Mouse (Mus musculus) thymus, postnatal 4 days (tissue): ENCODE measurements around the gene Scmh1.

Source experiments
- DNase-seq: peaks from one replicate; pipeline ENCODE4 v3.0.0; 2021

The Scmh1 gene

GRCm38 (mm10) chr4:120556592-120556991 is 151.5 kb downstream of the Scmh1 start:
- DNase-seq: no peak

GRCm38 (mm10) chr4:120565726-120566125 is 160.6 kb downstream of the Scmh1 start:
- DNase-seq: no peak

GRCm38 (mm10) chr4:120568005-120568404 is 162.9 kb downstream of the Scmh1 start:
- no peak for DNase-seq

- DNase-seq: no peak
Observed at GRCm38 (mm10) chr4:120569025-120569424, 163.9 kb downstream of the Scmh1 start.

- peak; percentile 96 for DNase-seq
Observed at GRCm38 (mm10) chr4:120569486-120570437, 164.7 kb downstream of the Scmh1 start, which contains the start of gene Ctps. Gene Ctps (minus strand): TSS chr4:120570276.

- DNase-seq: no peak
Observed at GRCm38 (mm10) chr4:120570438-120571069, 165.5 kb downstream of the Scmh1 start.

GRCm38 (mm10) chr4:120571070-120571464 is 166.0 kb downstream of the Scmh1 start:
- no peak for DNase-seq

- no peak for DNase-seq
Observed at GRCm38 (mm10) chr4:120571691-120572090, 166.6 kb downstream of the Scmh1 start.
